Mouse (Mus musculus): ENCODE data around the gene Fam160a2. TPM values are rescaled to one million over a fixed set of nuclear protein-coding genes. Genes with fewer than 3 reads are reported as not detected.
"Not testable (repeated sequence)": the region's sequence is repeated elsewhere in the genome, so short reads cannot be mapped to it uniquely, and the experiment has no call there.

Fam160a2 gene
- polyA plus RNA-seq, 1 experiment, result 39.3 TPM

DNA sequence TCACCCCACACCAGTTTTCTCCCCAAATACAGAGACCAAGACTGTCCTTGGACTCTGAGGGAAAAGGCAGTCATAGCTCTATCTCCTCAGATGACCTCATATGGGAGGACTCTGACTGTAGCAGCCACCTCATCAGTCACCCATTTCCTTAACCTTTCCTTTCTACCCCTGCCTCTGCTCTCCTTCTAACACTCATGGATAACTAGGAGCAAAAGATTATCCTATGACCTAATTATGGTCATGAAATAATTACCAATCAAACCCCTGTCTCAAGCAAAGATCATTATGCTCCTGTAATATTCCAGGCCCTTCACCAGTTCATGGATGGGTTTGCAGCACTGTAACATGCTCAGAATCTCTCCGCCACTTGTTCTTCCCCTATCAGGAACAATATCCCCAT is 31.9 kb downstream of the Fam160a2 start, which contains the start of gene Olfr692:
TSS of gene Olfr692 (plus strand) at position 301 of the 400 bp plus-strand sequence.
- Histone ChIP-seq H3K4me1 (ENCODE audit: control insufficient read depth, insufficient read depth, low read length) (peaks cover 7% of the 10 kb centered on the region), H3K4me3 (ENCODE audit: insufficient read depth, low read length) (no peak within 1 kb of the TSS), H3K27ac (ENCODE audit: insufficient read depth, low read depth, low read length) (no peak within 1 kb of the TSS)
- TF ChIP-seq CTCF (IDR thresholded peaks at IDR 0.05; ENCODE audit: low read depth, low read length), result no peak
- no peak for TF ChIP-seq POLR2A (IDR thresholded peaks at IDR 0.05; ENCODE audit: borderline replicate concordance, low read depth, low read length)

GRCm38 (mm10) chr7:105367268-105367667 is 32.6 kb downstream of the Fam160a2 start:
- peaks cover under 1% of the 10 kb centered on the region for H3K4me1 ChIP-seq (ENCODE audit: control insufficient read depth, insufficient read depth, low read length)
- H3K4me3 ChIP-seq (ENCODE audit: insufficient read depth, low read length), result no peak overlapping the region
- TF ChIP-seq CTCF (IDR thresholded peaks at IDR 0.05; ENCODE audit: low read depth, low read length) (no peak), POLR2A (IDR thresholded peaks at IDR 0.05; ENCODE audit: borderline replicate concordance, low read depth, low read length) (no peak)
- H3K27ac ChIP-seq (ENCODE audit: insufficient read depth, low read depth, low read length), result no peak overlapping the region

DNA sequence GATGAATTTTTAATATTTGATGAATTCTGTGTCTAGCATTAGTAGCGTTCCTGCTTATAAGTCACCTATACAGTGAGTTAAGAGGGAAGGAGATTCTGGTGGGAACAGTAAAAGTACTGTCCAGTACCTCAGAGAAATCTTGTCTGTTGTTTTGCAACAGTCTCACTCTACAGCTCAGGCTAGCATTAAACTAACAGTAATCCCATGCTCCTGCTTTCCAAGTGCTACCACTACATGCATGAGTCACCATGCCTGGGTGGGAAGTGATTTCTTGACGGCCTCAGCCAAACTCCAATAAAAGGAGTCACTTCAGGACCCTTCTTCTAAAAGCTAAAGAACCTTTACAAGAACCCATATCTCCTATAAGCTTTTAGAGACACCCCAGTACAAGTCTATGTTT is 38.1 kb downstream of the Fam160a2 start:
- no peak for TF ChIP-seq CTCF (IDR thresholded peaks at IDR 0.05; ENCODE audit: low read depth, low read length)
- no peak for TF ChIP-seq POLR2A (IDR thresholded peaks at IDR 0.05; ENCODE audit: borderline replicate concordance, low read depth, low read length)
- Histone ChIP-seq H3K27ac (ENCODE audit: insufficient read depth, low read depth, low read length) (no peak overlapping the region), H3K4me1 (ENCODE audit: control insufficient read depth, insufficient read depth, low read length) (no peaks in the 10 kb centered on the region), H3K4me3 (ENCODE audit: insufficient read depth, low read length) (no peak overlapping the region)

GRCm38 (mm10) chr7:105356487-105356886 is 43.4 kb downstream of the Fam160a2 start:
- not testable (repeated sequence) for H3K27ac ChIP-seq (ENCODE audit: insufficient read depth, low read depth, low read length); H3K4me3 ChIP-seq (ENCODE audit: insufficient read depth, low read length); H3K4me1 ChIP-seq (ENCODE audit: control insufficient read depth, insufficient read depth, low read length)

GRCm38 (mm10) chr7:105356064-105356463 is 43.8 kb downstream of the Fam160a2 start:
- H3K4me1 ChIP-seq (ENCODE audit: control insufficient read depth, insufficient read depth, low read length); H3K4me3 ChIP-seq (ENCODE audit: insufficient read depth, low read length); H3K27ac ChIP-seq (ENCODE audit: insufficient read depth, low read depth, low read length): not testable (repeated sequence)

DNA sequence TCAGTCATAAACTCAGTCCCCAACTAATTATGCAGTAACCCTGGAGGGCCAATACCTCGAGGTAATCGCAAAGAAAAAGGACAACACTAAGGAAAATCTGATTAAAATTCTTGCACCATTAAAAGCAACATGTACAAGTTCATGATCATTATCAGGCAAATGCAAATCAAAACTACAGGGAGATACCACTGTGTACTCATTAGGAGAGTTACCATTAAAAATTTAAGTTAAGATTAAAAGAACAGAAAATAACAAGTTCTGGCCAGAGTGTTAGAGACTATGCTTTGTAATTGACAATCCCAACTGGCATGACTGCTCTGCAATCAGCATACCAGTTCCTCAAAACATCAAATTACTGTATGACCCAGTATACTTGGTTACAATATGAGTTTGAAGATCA is 57.1 kb downstream of the Fam160a2 start:
- no peak for TF ChIP-seq POLR2A (IDR thresholded peaks at IDR 0.05; ENCODE audit: borderline replicate concordance, low read depth, low read length)
- no peak for TF ChIP-seq CTCF (IDR thresholded peaks at IDR 0.05; ENCODE audit: low read depth, low read length)
- no peak overlapping the region for H3K27ac ChIP-seq (ENCODE audit: insufficient read depth, low read depth, low read length)
- no peak overlapping the region for H3K4me3 ChIP-seq (ENCODE audit: insufficient read depth, low read length)
- H3K4me1 ChIP-seq (ENCODE audit: control insufficient read depth, insufficient read depth, low read length), result no peaks in the 10 kb centered on the region

DNA sequence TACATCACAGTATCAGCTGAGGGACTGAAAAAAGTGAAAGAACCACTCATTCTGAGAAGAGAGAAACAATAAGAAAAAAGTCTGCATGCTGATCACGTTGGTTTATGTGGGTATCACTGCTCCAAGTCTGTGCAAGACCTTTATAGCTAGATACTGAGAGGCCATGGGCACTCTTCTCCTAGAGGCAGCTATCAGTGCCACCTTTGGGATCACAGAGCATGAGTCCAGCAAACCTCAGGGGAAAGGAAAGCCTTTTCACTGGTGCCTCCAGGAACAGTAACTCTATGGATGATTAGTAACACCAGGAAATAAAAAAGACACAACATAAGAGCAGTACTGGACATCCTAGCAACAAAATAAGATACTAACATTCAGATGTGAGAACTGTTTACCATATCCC is 57.7 kb downstream of the Fam160a2 start, which contains the start of gene Olfr691:
TSS of gene Olfr691 (minus strand) at position 101 of the 400 bp plus-strand sequence.
- Histone ChIP-seq H3K4me1 (ENCODE audit: control insufficient read depth, insufficient read depth, low read length) (no peaks in the 10 kb centered on the region), H3K4me3 (ENCODE audit: insufficient read depth, low read length) (no peak within 1 kb of the TSS), H3K27ac (ENCODE audit: insufficient read depth, low read depth, low read length) (no peak within 1 kb of the TSS)
- no peak for TF ChIP-seq POLR2A (IDR thresholded peaks at IDR 0.05; ENCODE audit: borderline replicate concordance, low read depth, low read length)
- no peak for TF ChIP-seq CTCF (IDR thresholded peaks at IDR 0.05; ENCODE audit: low read depth, low read length)

- Histone ChIP-seq H3K4me1 (ENCODE audit: control insufficient read depth, insufficient read depth, low read length) (no peaks in the 10 kb centered on the region), H3K27ac (ENCODE audit: insufficient read depth, low read depth, low read length) (no peak within 1 kb of the TSS), H3K4me3 (ENCODE audit: insufficient read depth, low read length) (no peak within 1 kb of the TSS)
- TF ChIP-seq POLR2A (IDR thresholded peaks at IDR 0.05; ENCODE audit: borderline replicate concordance, low read depth, low read length), result no peak
- TF ChIP-seq CTCF (IDR thresholded peaks at IDR 0.05; ENCODE audit: low read depth, low read length), result no peak
Measured at GRCm38 (mm10) chr7:105334004-105334403, 65.8 kb downstream of the Fam160a2 start, which contains the start of gene Olfr690. Olfr690 (minus strand) TSS chr7:105334104.

- TF ChIP-seq POLR2A (IDR thresholded peaks at IDR 0.05; ENCODE audit: borderline replicate concordance, low read depth, low read length), result no peak
- no peak for TF ChIP-seq CTCF (IDR thresholded peaks at IDR 0.05; ENCODE audit: low read depth, low read length)
- Histone ChIP-seq H3K4me3 (ENCODE audit: insufficient read depth, low read length) (no peak overlapping the region), H3K27ac (ENCODE audit: insufficient read depth, low read depth, low read length) (no peak overlapping the region), H3K4me1 (ENCODE audit: control insufficient read depth, insufficient read depth, low read length) (no peaks in the 10 kb centered on the region)
Measured at GRCm38 (mm10) chr7:105325302-105325701, 74.6 kb downstream of the Fam160a2 start.

Other genes starting within 250 kb of the Fam160a2 start
- not detected in 2 replicates for gene Olfr684, start 236.4 kb downstream of the Fam160a2 start, polyA plus RNA-seq (2012; ENCODE audit: insufficient read depth, insufficient read length, missing spikeins)
- not detected in 2 replicates for gene Olfr685, start 214.0 kb downstream of the Fam160a2 start, polyA plus RNA-seq (2012; ENCODE audit: insufficient read depth, insufficient read length, missing spikeins)
- gene Olfr686, start 192.6 kb downstream of the Fam160a2 start, polyA plus RNA-seq (2012; ENCODE audit: insufficient read depth, insufficient read length, missing spikeins), result not detected in 2 replicates
- not detected in 2 replicates for gene Olfr688, start 112.0 kb downstream of the Fam160a2 start, polyA plus RNA-seq (2012; ENCODE audit: insufficient read depth, insufficient read length, missing spikeins)
- not detected in 2 replicates for gene Olfr689, start 88.9 kb downstream of the Fam160a2 start, polyA plus RNA-seq (2012; ENCODE audit: insufficient read depth, insufficient read length, missing spikeins)
- not detected in 2 replicates for gene Olfr690, start 66.0 kb downstream of the Fam160a2 start, polyA plus RNA-seq (2012; ENCODE audit: insufficient read depth, insufficient read length, missing spikeins)
- gene Olfr691, start 57.8 kb downstream of the Fam160a2 start, polyA plus RNA-seq (2012; ENCODE audit: insufficient read depth, insufficient read length, missing spikeins), result not detected in 2 replicates
- gene Olfr692, start 31.8 kb downstream of the Fam160a2 start, polyA plus RNA-seq (2012; ENCODE audit: insufficient read depth, insufficient read length, missing spikeins), result not detected in 2 replicates
- gene Gm5901, start 25.0 kb downstream of the Fam160a2 start, polyA plus RNA-seq (2012; ENCODE audit: insufficient read depth, insufficient read length, missing spikeins), result not detected in 2 replicates
- gene Cnga4, start 4.5 kb upstream of the Fam160a2 start, polyA plus RNA-seq (2012; ENCODE audit: insufficient read depth, insufficient read length, missing spikeins), result not detected in 2 replicates
- gene Cckbr, start 25.7 kb upstream of the Fam160a2 start, polyA plus RNA-seq (2012; ENCODE audit: insufficient read depth, insufficient read length, missing spikeins), result not detected in 2 replicates
- gene Cavin3, start 82.2 kb upstream of the Fam160a2 start, polyA plus RNA-seq (2012; ENCODE audit: insufficient read depth, insufficient read length, missing spikeins), result 0.34 and 1.1 TPM in 2 replicates
- gene Smpd1, start 154.3 kb upstream of the Fam160a2 start, polyA plus RNA-seq (2012; ENCODE audit: insufficient read depth, insufficient read length, missing spikeins), result 26.4 and 28.0 TPM in 2 replicates
- 0.52 and 1.1 TPM in 2 replicates for gene Apbb1, start 181.6 kb upstream of the Fam160a2 start, polyA plus RNA-seq (2012; ENCODE audit: insufficient read depth, insufficient read length, missing spikeins)
- 0.50 TPM in 1 of 2 replicates, not detected in the other for gene Hpx, start 200.1 kb upstream of the Fam160a2 start, polyA plus RNA-seq (2012; ENCODE audit: insufficient read depth, insufficient read length, missing spikeins)
- 66.8 and 66.9 TPM in 2 replicates for gene Trim3, start 233.5 kb upstream of the Fam160a2 start, polyA plus RNA-seq (2012; ENCODE audit: insufficient read depth, insufficient read length, missing spikeins)
- gene Timm10b, start 240.0 kb upstream of the Fam160a2 start, polyA plus RNA-seq (2012; ENCODE audit: insufficient read depth, insufficient read length, missing spikeins), result 129 and 148 TPM in 2 replicates
- 31.7 and 36.4 TPM in 2 replicates for gene Arfip2, start 240.4 kb upstream of the Fam160a2 start, polyA plus RNA-seq (2012; ENCODE audit: insufficient read depth, insufficient read length, missing spikeins)
- 4.4 and 7.0 TPM in 2 replicates for gene Gm45799, start 240.5 kb upstream of the Fam160a2 start, polyA plus RNA-seq (2012; ENCODE audit: insufficient read depth, insufficient read length, missing spikeins)